Mouse (Mus musculus) CD4-positive, CD25-positive, alpha-beta regulatory T cell, adult 4 months (primary cell): ENCODE results near the gene Cyp2d10. TPM values are rescaled to one million over a fixed set of nuclear protein-coding genes. Genes with fewer than 3 reads are reported as not detected.
"Not testable (repeated sequence)": the region's sequence is repeated elsewhere in the genome, so short reads cannot be mapped to it uniquely, and the experiment has no call there.

ENCODE experiments used
- ATAC-seq: one replicate; pipeline ENCODE4 v1.8.0; 2017
- polyA plus RNA-seq, 2 experiments: library from polyadenylated mRNA; unstranded; fragments of 100-300 nt; shearing (Covaris generic); gene quantifications; one replicate each; pipeline ENCODE4 v1.2.1; 2017

Cyp2d10 gene
- not detected for polyA plus RNA-seq

- no peak for ATAC-seq
Observed at GRCm38 (mm10) chr15:82406981-82407380, at the start of gene Cyp2d10. Gene Cyp2d10 (minus strand): TSS chr15:82407195.

GRCm38 (mm10) chr15:82456086-82456790 lies 49.2 kb upstream of the Cyp2d10 start:
- ATAC-seq: not testable (repeated sequence)

GRCm38 (mm10) chr15:82453501-82453900 lies 46.5 kb upstream of the Cyp2d10 start:
- ATAC-seq: not testable (repeated sequence)

GRCm38 (mm10) chr15:82452133-82452532 lies 45.1 kb upstream of the Cyp2d10 start:
- ATAC-seq: not testable (repeated sequence)

- not testable (repeated sequence) for ATAC-seq
Observed at GRCm38 (mm10) chr15:82450045-82450444, 43.0 kb upstream of the Cyp2d10 start.

GRCm38 (mm10) chr15:82445196-82445595 lies 38.2 kb upstream of the Cyp2d10 start:
- no peak for ATAC-seq

GRCm38 (mm10) chr15:82443658-82444057 lies 36.7 kb upstream of the Cyp2d10 start:
- ATAC-seq: no peak

GRCm38 (mm10) chr15:82437975-82438617 lies 31.1 kb upstream of the Cyp2d10 start:
- ATAC-seq: no peak

GRCm38 (mm10) chr15:82435606-82436005 lies 28.6 kb upstream of the Cyp2d10 start:
- no peak for ATAC-seq

- no peak for ATAC-seq
Observed at GRCm38 (mm10) chr15:82435011-82435410, 28.0 kb upstream of the Cyp2d10 start.

- no peak for ATAC-seq
Observed at GRCm38 (mm10) chr15:82434541-82434940, 27.5 kb upstream of the Cyp2d10 start.

GRCm38 (mm10) chr15:82433621-82434020 lies 26.6 kb upstream of the Cyp2d10 start:
- ATAC-seq: no peak

GRCm38 (mm10) chr15:82433137-82433536 lies 26.1 kb upstream of the Cyp2d10 start, which contains the start of gene Cyp2d9:
Gene Cyp2d9 (plus strand): TSS chr15:82433437.
- no peak for ATAC-seq

- ATAC-seq: no peak
Observed at GRCm38 (mm10) chr15:82423471-82423870, 16.5 kb upstream of the Cyp2d10 start.

- ATAC-seq: no peak
Observed at GRCm38 (mm10) chr15:82422935-82423334, 15.9 kb upstream of the Cyp2d10 start.

- no peak for ATAC-seq
Observed at GRCm38 (mm10) chr15:82418616-82419015, 11.6 kb upstream of the Cyp2d10 start.

GRCm38 (mm10) chr15:82416797-82417789 lies 10.1 kb upstream of the Cyp2d10 start:
- ATAC-seq: peak; percentile 93

- no peak for ATAC-seq
Observed at GRCm38 (mm10) chr15:82407536-82407935, 541 bp upstream of the Cyp2d10 start.

GRCm38 (mm10) chr15:82404163-82404562 lies 2.8 kb downstream of the Cyp2d10 start:
- no peak for ATAC-seq

- ATAC-seq: no peak
Observed at GRCm38 (mm10) chr15:82403606-82404005, 3.4 kb downstream of the Cyp2d10 start.

- no peak for ATAC-seq
Observed at GRCm38 (mm10) chr15:82402741-82403140, 4.3 kb downstream of the Cyp2d10 start.

- no peak for ATAC-seq
Observed at GRCm38 (mm10) chr15:82402106-82402505, 4.9 kb downstream of the Cyp2d10 start.

- no peak for ATAC-seq
Observed at GRCm38 (mm10) chr15:82401516-82401915, 5.5 kb downstream of the Cyp2d10 start.
